Mouse (Mus musculus): ENCODE data around the gene Vav1. TPM values are rescaled to one million over a fixed set of nuclear protein-coding genes. Genes with fewer than 3 reads are reported as not detected.
A peak's percentile ranks its signal among the peaks of the same experiment; 100 is the strongest.
"Not testable (repeated sequence)": the region's sequence is repeated elsewhere in the genome, so short reads cannot be mapped to it uniquely, and the experiment has no call there.

Gene Vav1
- polyA plus RNA-seq, 1 experiment from 2014 or later: 2.0 TPM

DNA sequence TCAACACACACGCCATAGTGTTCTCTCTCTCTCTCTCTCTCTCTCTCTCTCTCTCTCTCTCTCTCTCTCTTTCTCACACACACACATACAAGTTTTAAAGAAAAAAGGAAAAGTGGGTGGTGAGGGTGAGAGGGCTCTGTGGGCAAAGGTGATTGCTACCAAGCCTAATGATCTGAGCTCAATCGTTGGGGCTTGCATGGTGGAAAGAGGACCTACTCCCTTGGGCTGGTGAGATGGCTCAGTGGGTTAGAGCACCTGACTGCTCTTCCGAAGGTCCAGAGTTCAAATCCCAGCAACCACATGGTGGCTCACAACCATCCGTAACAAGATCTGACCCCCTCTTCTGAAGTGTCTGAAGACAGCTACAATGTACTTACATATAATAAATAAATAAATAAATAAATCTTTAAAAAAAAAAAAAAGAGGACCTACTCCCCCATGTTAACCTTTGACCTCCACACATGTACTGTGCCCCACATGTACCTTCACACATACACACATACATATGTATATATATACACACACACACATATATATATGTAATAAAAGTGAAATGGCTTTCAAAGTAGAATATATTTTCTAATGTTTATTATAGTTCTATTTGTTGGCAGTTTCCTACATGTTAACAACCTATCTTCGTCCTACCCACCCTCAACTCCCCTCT is 1.2 kb upstream of the Vav1 start:
- H3K27ac ChIP-seq (ENCODE audit: low read length); H3K9ac ChIP-seq (replicated peaks; ENCODE audit: low read length); H3K27me3 ChIP-seq (ENCODE audit: insufficient read depth, low read length); H3K4me2 ChIP-seq (replicated peaks; ENCODE audit: low read depth, low read length); H3K9me3 ChIP-seq (ENCODE audit: low read length); H3K36me3 ChIP-seq (ENCODE audit: insufficient read depth, low read length); ATAC-seq (ENCODE audit: low FRiP score, low TSS enrichment); H3K4me3 ChIP-seq (ENCODE audit: low read length): not testable (repeated sequence)
- WGBS: 87% methylated on average over 4 of the region's 5 CpGs
- H3K4me1 ChIP-seq (ENCODE audit: insufficient read depth, low read length): peaks cover 19% of the 10 kb centered on the region

DNA sequence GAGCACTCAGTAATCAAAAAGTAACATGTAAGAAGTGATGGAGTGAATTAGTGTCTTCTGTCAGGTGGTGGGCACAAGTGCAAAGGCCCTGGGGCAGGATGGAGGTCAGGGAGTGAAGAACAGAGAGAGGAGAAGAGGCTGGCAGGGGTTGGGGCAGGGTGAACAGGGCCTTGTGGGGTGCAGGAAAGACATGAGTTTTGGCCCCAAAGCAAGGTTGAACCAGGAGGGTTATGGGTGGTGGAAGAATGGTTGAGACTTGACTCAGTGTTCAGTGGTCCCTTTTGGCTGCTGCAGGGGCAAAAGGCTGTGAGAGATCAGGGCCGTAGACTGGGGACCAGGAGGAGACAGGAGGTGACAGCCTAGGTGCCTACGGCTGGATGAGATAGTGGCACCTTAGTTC is 363 bp upstream of the Vav1 start:
- Histone ChIP-seq H3K36me3 (ENCODE audit: insufficient read depth, low read length) (no peaks in the 10 kb centered on the region), H3K4me1 (ENCODE audit: insufficient read depth, low read length) (peaks cover 19% of the 10 kb centered on the region), H3K9me3 (ENCODE audit: low read length) (no peaks in the 10 kb centered on the region), H3K27me3 (ENCODE audit: insufficient read depth, low read length) (no peaks in the 10 kb centered on the region), H3K27ac (ENCODE audit: low read length) (no peak overlapping the region), H3K4me2 (replicated peaks; ENCODE audit: low read depth, low read length) (no peak overlapping the region), H3K4me3 (ENCODE audit: low read length) (no peak overlapping the region), H3K9ac (replicated peaks; ENCODE audit: low read length) (no peak overlapping the region)
- WGBS: 75% methylated on average over 1 of the region's 2 CpGs
- ATAC-seq (ENCODE audit: low FRiP score, low TSS enrichment): no peak

DNA sequence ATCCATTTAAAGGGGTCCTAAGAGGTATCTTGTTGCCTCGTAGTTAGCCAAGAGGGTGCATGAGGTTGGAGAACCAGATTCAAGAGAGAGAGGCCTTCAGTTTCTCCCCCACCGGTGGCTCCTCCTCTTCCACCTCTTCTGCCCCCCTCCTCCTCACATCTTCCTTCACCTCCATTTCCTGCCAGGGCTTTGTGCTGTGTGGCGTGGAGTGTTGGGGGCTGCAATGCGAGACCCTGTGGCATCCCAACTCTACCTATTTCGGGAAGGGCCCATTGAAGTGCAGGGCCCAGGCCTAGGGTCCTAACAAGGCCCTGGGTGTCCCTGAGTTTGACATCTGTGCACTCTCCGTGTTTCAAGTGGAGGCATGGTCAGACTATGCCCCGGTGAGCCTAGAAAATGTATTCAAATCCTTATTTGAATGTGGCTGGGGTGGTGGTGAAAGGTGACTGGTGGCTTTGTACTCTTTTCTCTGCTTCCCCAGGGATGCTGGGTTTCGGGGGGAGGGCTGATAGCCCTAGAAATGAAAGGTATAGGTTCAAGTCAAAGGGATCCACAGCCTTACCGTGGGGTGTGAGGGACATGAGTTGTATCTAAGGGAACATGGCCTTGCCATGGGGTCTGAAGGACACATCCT is 808 bp downstream of the Vav1 start:
- ATAC-seq (ENCODE audit: low FRiP score, low TSS enrichment): no peak
- Histone ChIP-seq H3K4me3 (ENCODE audit: low read length) (no peak overlapping the region), H3K4me2 (replicated peaks; ENCODE audit: low read depth, low read length) (no peak overlapping the region)

DNA sequence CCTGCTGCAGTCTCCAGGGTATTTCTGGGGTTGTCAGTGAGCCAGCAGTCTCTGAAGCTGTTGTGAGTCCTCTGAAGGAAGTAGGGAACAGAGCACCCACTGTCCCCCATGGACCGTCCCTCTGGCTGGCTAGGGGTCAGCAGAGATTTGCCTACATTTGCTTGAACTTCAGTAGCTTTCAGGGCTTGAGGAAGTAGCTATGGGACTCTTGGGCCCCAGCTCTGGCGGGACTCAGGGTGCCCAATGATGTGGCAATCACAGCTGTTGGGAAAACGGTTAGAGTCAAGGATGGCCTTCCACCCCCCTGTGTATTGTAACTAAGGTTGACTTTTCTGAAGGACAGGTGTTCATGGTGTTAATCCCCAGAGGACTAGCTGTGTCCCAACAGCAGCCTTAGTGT is 1.5 kb downstream of the Vav1 start:
- H3K9me3 ChIP-seq (ENCODE audit: low read length): no peaks in the 10 kb centered on the region
- WGBS: 72% methylated on average over 3 of the region's 3 CpGs
- H3K36me3 ChIP-seq (ENCODE audit: insufficient read depth, low read length): no peaks in the 10 kb centered on the region
- no peak overlapping the region for H3K4me3 ChIP-seq (ENCODE audit: low read length)
- no peak for ATAC-seq (ENCODE audit: low FRiP score, low TSS enrichment)
- H3K27ac ChIP-seq (ENCODE audit: low read length): no peak overlapping the region
- no peak overlapping the region for H3K4me2 ChIP-seq (replicated peaks; ENCODE audit: low read depth, low read length)
- H3K4me1 ChIP-seq (ENCODE audit: insufficient read depth, low read length): peaks cover 10% of the 10 kb centered on the region
- H3K27me3 ChIP-seq (ENCODE audit: insufficient read depth, low read length): no peaks in the 10 kb centered on the region
- no peak overlapping the region for H3K9ac ChIP-seq (replicated peaks; ENCODE audit: low read length)

More for the DNA sequence above, 808 bp downstream of the Vav1 start:
- WGBS: 60% methylated on average over 9 of the region's 9 CpGs
- Histone ChIP-seq H3K27me3 (ENCODE audit: insufficient read depth, low read length) (no peaks in the 10 kb centered on the region), H3K9ac (replicated peaks; ENCODE audit: low read length) (no peak overlapping the region), H3K27ac (ENCODE audit: low read length) (no peak overlapping the region), H3K36me3 (ENCODE audit: insufficient read depth, low read length) (no peaks in the 10 kb centered on the region), H3K9me3 (ENCODE audit: low read length) (no peaks in the 10 kb centered on the region), H3K4me1 (ENCODE audit: insufficient read depth, low read length) (peaks cover 10% of the 10 kb centered on the region)

DNA sequence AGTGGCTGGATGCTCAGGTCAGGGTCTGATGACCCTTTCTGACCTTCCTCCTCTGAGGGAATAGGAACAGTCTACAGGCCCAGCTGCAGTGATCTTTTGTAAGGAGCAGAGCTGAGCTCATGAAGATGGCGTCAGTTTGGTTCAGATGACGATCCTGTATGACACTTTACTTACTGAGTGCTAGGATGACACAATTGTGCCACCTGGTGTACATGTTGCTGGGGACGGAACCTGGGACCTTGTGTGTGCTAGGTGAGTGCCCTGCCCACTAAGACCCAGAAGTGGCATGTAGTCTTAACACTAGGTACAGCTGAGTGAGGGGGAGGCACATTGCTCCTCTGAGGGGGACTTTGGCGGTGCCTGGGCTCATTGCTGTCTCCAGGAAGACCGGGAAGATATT is 5.0 kb downstream of the Vav1 start:
- ATAC-seq (ENCODE audit: low FRiP score, low TSS enrichment): 0 out of 2 replicates have a peak, but pooled peaks have one; percentile 17
- no peak overlapping the region for H3K9ac ChIP-seq (replicated peaks; ENCODE audit: low read length)
- H3K4me2 ChIP-seq (replicated peaks; ENCODE audit: low read depth, low read length): no peak overlapping the region
- no peak overlapping the region for H3K4me3 ChIP-seq (ENCODE audit: low read length)
- no peak overlapping the region for H3K27ac ChIP-seq (ENCODE audit: low read length)
- 76% methylated on average over 5 of the region's 5 CpGs for WGBS
- H3K27me3 ChIP-seq (ENCODE audit: insufficient read depth, low read length): no peaks in the 10 kb centered on the region
- no peaks in the 10 kb centered on the region for H3K4me1 ChIP-seq (ENCODE audit: insufficient read depth, low read length)
- H3K36me3 ChIP-seq (ENCODE audit: insufficient read depth, low read length): no peaks in the 10 kb centered on the region
- no peaks in the 10 kb centered on the region for H3K9me3 ChIP-seq (ENCODE audit: low read length)

DNA sequence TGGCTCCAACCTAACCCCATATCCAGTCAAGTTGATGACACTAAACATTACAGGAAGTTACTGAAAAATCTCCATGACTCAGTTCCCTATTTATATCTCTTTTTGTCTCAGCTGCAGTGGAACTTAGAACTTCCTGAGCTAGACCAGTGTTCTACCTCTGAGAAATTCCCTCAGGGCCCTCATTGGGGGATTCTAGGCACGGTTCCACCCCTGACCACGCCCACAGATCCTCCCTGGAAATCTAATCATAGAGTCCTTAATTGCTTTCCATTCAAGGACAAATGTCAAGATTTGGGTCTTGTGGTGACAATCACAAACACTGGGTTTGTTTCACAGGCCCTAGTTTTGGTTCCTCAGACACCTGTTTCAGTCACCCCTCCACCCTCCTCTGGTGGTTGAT is 6.2 kb downstream of the Vav1 start:
- H3K4me2 ChIP-seq (replicated peaks; ENCODE audit: low read depth, low read length): no peak overlapping the region
- 64% methylated on average over 2 of the region's 2 CpGs for WGBS
- H3K9ac ChIP-seq (replicated peaks; ENCODE audit: low read length): no peak overlapping the region
- H3K27me3 ChIP-seq (ENCODE audit: insufficient read depth, low read length): no peaks in the 10 kb centered on the region
- H3K9me3 ChIP-seq (ENCODE audit: low read length): no peaks in the 10 kb centered on the region
- no peak for ATAC-seq (ENCODE audit: low FRiP score, low TSS enrichment)
- H3K4me1 ChIP-seq (ENCODE audit: insufficient read depth, low read length): no peaks in the 10 kb centered on the region
- H3K27ac ChIP-seq (ENCODE audit: low read length): no peak overlapping the region
- no peak overlapping the region for H3K4me3 ChIP-seq (ENCODE audit: low read length)
- no peaks in the 10 kb centered on the region for H3K36me3 ChIP-seq (ENCODE audit: insufficient read depth, low read length)

DNA sequence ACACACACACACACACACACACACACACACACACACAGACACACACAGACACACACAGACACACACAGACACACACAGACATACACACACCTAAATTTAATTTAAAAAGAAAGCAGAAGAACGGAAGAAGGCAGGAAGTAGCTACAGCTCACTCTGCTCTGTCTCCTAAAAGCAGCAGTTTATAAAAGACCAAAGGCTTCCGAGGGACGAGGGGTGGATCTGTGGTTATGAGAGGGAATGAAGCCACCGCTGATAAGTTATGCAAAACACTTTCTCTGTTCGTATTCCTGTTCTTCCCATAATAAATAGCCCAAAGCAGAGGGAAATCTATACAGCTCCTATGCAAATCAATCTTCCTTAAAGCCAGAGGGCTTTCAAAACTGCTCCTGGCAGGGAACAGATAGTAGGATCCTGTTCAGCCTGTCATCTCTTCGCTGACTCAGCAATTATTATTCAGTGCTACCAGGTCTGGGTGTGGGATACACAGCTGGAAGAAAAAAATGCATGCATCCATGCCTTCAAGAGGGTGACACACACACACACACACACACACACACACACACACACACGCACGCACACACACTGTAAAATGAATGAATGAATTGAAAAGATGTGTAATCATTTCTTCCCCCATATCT is 7.9 kb downstream of the Vav1 start:
- Histone ChIP-seq H3K4me1 (ENCODE audit: insufficient read depth, low read length) (no peaks in the 10 kb centered on the region), H3K36me3 (ENCODE audit: insufficient read depth, low read length) (no peaks in the 10 kb centered on the region), H3K9me3 (ENCODE audit: low read length) (no peaks in the 10 kb centered on the region), H3K4me2 (replicated peaks; ENCODE audit: low read depth, low read length) (no peak overlapping the region), H3K27me3 (ENCODE audit: insufficient read depth, low read length) (no peaks in the 10 kb centered on the region), H3K4me3 (ENCODE audit: low read length) (no peak overlapping the region), H3K9ac (replicated peaks; ENCODE audit: low read length) (no peak overlapping the region), H3K27ac (ENCODE audit: low read length) (no peak overlapping the region)
- no peak for ATAC-seq (ENCODE audit: low FRiP score, low TSS enrichment)
- whole genome bisulfite sequencing: 78% methylated on average over 8 of the region's 8 CpGs

DNA sequence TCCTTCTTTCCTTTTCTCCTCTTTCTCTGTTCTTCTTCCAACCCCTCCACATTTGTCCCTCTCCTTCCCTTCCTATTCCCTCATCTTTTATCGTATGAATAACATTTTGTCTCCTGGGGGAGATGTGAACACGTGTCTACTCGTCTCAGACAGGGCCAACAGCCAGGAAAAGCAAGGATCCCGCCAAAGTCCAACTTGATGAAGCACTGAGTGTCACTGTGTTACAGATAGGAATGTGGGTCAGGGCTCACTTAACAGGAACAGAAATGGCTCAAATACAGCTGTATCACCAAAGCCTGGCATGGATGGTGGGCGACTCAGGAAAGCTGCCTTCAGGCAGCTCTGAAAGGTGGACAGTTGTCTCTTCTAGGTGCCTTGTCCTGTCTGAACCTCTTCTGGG is 10.4 kb downstream of the Vav1 start:
- no peak overlapping the region for H3K27ac ChIP-seq (ENCODE audit: low read length)
- ATAC-seq (ENCODE audit: low FRiP score, low TSS enrichment): no peak
- no peak overlapping the region for H3K9ac ChIP-seq (replicated peaks; ENCODE audit: low read length)
- no peaks in the 10 kb centered on the region for H3K9me3 ChIP-seq (ENCODE audit: low read length)
- H3K4me2 ChIP-seq (replicated peaks; ENCODE audit: low read depth, low read length): no peak overlapping the region
- WGBS: 64% methylated on average over 5 of the region's 5 CpGs
- no peaks in the 10 kb centered on the region for H3K4me1 ChIP-seq (ENCODE audit: insufficient read depth, low read length)
- no peak overlapping the region for H3K4me3 ChIP-seq (ENCODE audit: low read length)
- no peaks in the 10 kb centered on the region for H3K36me3 ChIP-seq (ENCODE audit: insufficient read depth, low read length)
- no peaks in the 10 kb centered on the region for H3K27me3 ChIP-seq (ENCODE audit: insufficient read depth, low read length)

DNA sequence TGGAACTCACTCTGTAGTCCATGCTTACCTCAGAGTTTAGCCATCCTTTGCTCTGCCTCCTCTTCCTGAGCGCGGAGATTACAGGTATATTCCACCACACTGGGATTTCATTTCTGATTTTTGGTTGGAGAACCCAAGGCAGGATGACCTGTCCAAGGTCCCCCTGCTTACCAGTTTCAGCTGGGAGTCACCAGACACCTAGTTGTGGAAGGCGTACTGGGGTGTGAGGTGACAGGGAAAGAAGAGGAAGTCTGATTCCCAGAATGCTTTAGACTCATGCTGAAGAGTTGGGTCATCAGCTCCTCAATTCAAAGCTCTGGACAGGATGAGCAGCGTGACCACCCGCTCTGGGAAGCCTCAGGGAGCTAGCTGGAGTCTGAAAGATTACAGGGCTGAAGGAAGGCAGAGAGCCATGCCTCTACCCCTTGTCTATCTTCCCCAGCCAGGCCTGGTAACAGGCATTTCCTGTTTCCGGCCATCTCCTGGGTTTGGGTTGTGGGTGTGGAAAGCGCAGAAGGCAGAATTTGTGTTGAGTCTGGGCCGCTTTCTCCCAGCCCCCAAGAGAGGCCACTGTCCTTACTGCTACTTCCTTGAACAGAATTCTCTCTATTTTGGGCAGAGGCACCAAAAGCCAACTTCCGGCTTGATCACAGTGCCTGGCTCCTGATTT is 11.2 kb downstream of the Vav1 start:
- no peaks in the 10 kb centered on the region for H3K4me1 ChIP-seq (ENCODE audit: insufficient read depth, low read length)
- ATAC-seq (ENCODE audit: low FRiP score, low TSS enrichment): no peak
- H3K9ac ChIP-seq (replicated peaks; ENCODE audit: low read length): no peak overlapping the region
- 81% methylated on average over 9 of the region's 9 CpGs for WGBS
- no peak overlapping the region for H3K27ac ChIP-seq (ENCODE audit: low read length)
- H3K9me3 ChIP-seq (ENCODE audit: low read length): no peaks in the 10 kb centered on the region
- H3K4me3 ChIP-seq (ENCODE audit: low read length): no peak overlapping the region
- no peaks in the 10 kb centered on the region for H3K27me3 ChIP-seq (ENCODE audit: insufficient read depth, low read length)
- H3K4me2 ChIP-seq (replicated peaks; ENCODE audit: low read depth, low read length): no peak overlapping the region
- no peaks in the 10 kb centered on the region for H3K36me3 ChIP-seq (ENCODE audit: insufficient read depth, low read length)

DNA sequence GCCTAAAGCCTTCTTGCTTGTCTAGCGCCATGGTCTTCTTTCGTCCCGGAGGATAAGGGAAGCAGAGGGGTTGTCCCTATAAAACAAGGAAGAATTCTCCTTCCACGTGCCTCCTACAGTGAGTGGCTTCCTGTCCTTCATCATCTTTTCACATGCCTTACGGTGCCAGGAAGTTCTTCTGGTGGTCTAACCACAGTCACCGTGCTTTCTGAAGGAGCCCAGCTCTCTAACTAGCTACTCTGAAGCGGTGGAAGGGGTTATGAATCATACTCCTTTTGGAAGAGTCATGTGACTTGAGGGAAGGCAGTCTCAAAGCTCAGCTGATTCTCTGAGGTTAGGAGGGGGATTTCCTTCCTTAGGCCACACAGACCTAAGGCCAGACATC is 11.8 kb downstream of the Vav1 start:
- H3K27ac ChIP-seq (ENCODE audit: low read length): no peak overlapping the region

More for the DNA sequence above, 11.8 kb downstream of the Vav1 start:
- Histone ChIP-seq H3K27me3 (ENCODE audit: insufficient read depth, low read length) (no peaks in the 10 kb centered on the region), H3K4me3 (ENCODE audit: low read length) (no peak overlapping the region), H3K36me3 (ENCODE audit: insufficient read depth, low read length) (no peaks in the 10 kb centered on the region), H3K4me2 (replicated peaks; ENCODE audit: low read depth, low read length) (no peak overlapping the region), H3K9ac (replicated peaks; ENCODE audit: low read length) (no peak overlapping the region), H3K4me1 (ENCODE audit: insufficient read depth, low read length) (no peaks in the 10 kb centered on the region), H3K9me3 (ENCODE audit: low read length) (no peaks in the 10 kb centered on the region)
- no peak for ATAC-seq (ENCODE audit: low FRiP score, low TSS enrichment)
- WGBS: 74% methylated on average over 7 of the region's 7 CpGs

Measured in kidney, embryonic 16.5 days (tissue).